Mouse (Mus musculus) inflammation-experienced regulatory T-cells (primary cell): Measurements from ENCODE around the gene Prl3d3. TPM values are rescaled to one million over a fixed set of nuclear protein-coding genes. Genes with fewer than 3 reads are reported as not detected.

Experiments used
- polyA plus RNA-seq, 2 experiments: library from polyadenylated mRNA; unstranded; fragments of 100-300 nt; shearing (Covaris generic); gene quantifications; one replicate each; pipeline ENCODE4 v1.2.1; 2017

Prl3d3 gene
- not detected for polyA plus RNA-seq

DNA sequence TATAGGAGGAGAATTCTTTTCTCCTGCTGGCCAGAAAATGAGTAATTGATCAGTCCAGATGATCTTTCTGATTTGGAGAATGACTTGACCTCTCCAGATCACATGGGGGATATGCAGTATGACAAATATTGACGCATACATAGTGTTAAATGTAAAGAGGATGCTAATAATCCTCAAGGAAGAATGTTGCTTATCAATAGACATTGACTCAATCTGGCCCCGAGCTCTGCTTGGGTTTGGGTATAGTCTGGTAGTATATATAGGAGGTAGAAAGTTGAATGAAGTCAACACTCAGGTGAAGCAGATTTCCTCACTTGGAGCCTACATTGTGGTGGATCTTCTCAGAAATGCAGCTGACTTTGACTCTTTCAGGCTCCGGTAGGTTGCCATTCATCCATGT, at the start of gene Prl3d3:
Gene Prl3d3 (plus strand): TSS at position 301 of the 400 bp plus-strand sequence.

DNA sequence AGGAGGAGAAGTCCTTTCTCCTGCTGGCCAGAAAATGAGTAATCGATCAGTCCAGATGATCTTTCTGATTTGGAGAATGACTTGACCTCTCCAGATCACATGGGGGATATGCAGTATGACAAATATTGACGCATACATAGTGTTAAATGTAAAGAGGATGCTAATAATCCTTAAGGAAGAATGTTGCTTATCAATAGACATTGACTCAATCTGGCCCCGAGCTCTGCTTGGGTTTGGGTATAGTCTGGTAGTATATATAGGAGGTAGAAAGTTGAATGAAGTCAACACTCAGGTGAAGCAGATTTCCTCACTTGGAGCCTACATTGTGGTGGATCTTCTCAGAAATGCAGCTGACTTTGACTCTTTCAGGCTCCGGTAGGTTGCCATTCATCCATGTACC, 35.2 kb upstream of the Prl3d3 start, which contains the start of gene Prl3d2:
Gene Prl3d2 (plus strand): TSS at position 301 of the 400 bp plus-strand sequence.

DNA sequence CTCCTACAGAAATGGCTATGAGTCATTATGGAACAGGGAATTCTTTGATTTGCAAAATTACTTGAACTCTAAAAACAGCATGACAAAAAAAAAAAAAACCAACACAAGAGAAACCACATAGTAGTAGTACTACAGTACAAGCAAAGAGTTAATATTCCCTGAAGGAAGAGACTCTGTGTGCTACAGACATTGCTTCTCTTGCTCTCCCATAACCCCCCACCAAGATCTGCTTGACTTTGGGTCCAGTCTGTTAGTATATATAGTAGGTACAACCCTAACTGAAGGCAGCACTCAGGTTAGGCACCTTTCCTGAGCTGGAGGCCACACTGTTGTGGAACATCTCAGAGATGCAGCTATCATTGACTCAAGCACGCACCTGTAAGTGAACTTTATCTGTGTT, 39.8 kb downstream of the Prl3d3 start, which contains the start of gene Prl3c1:
Gene Prl3c1 (plus strand): TSS at position 301 of the 400 bp plus-strand sequence.

Other genes starting within 250 kb of the Prl3d3 start
- under 1 TPM in 1 of 2 experiments, not detected in 1; 0.40 TPM for gene Prl, start 99.2 kb upstream of the Prl3d3 start, polyA plus RNA-seq
- gene Prl3d1, start 62.6 kb upstream of the Prl3d3 start, polyA plus RNA-seq = under 1 TPM in 1 of 2 experiments, not detected in 1; 0.33 TPM
- not detected for gene Prl3d2, start 35.1 kb upstream of the Prl3d3 start, polyA plus RNA-seq
- gene Prl3c1, start 39.9 kb downstream of the Prl3d3 start, polyA plus RNA-seq = not detected
- gene Prl3b1, start 85.1 kb downstream of the Prl3d3 start, polyA plus RNA-seq = not detected
- gene Prl3a1, start 102.6 kb downstream of the Prl3d3 start, polyA plus RNA-seq = not detected
- gene Prl6a1, start 155.8 kb downstream of the Prl3d3 start, polyA plus RNA-seq = under 1 TPM; 0.36 to 0.66 TPM
- not detected for gene Prl8a2, start 188.9 kb downstream of the Prl3d3 start, polyA plus RNA-seq
- not detected for gene Prl2b1, start 234.1 kb downstream of the Prl3d3 start, polyA plus RNA-seq